Mouse (Mus musculus) forebrain, embryonic 12.5 days (tissue): ENCODE measurements around the gene Sel1l3. TPM values are rescaled to one million over a fixed set of nuclear protein-coding genes. Genes with fewer than 3 reads are reported as not detected.

Source experiments
- ATAC-seq: fragments of 200-750 bp; cut with Nextera tagmentation; 2 replicates; pipeline ENCODE4 v1.8.0; 2017; ENCODE audit warnings: moderate TSS enrichment; ENCODE audit not compliant: low FRiP score
- H3K27ac ChIP-seq: fragments of 300-500 bp; sonication (generic); 2 replicates; pipeline ENCODE4 v1.5.1; 2016; ENCODE audit warnings: mild to moderate bottlenecking
- H3K27me3 ChIP-seq: fragments of 300-500 bp; sonication (generic); 2 replicates; pipeline ENCODE4 v1.6.1; 2016; ENCODE audit warnings: mild to moderate bottlenecking
- H3K36me3 ChIP-seq: fragments of 300-500 bp; sonication (generic); replicated peaks from 2 replicates; pipeline ENCODE4 v1.6.1; 2016; ENCODE audit warnings: mild to moderate bottlenecking
- H3K4me1 ChIP-seq: fragments of 300-500 bp; sonication (generic); 2 replicates; pipeline ENCODE4 v1.6.1; 2016
- H3K4me2 ChIP-seq: fragments of 300-500 bp; sonication (generic); 2 replicates; pipeline ENCODE4 v1.6.1; 2016; ENCODE audit warnings: mild to moderate bottlenecking, moderate library complexity
- H3K4me3 ChIP-seq: fragments of 300-500 bp; sonication (generic); replicated peaks from 2 replicates; pipeline ENCODE4 v1.5.1; 2016; ENCODE audit warnings: mild to moderate bottlenecking
- H3K9ac ChIP-seq: fragments of 300-500 bp; sonication (generic); 2 replicates; pipeline ENCODE4 v1.6.1; 2016; ENCODE audit warnings: mild to moderate bottlenecking
- H3K9me3 ChIP-seq: fragments of 300-500 bp; sonication (generic); 2 replicates; pipeline ENCODE4 v1.6.1; 2016
- WGBS: fragments of 180-500 bp; shearing (Covaris S2); methylation state at CpG from one replicate; pipeline ENCODE4 v1.1.7; 2016; 5-methylcytosine and 5-hydroxymethylcytosine counted together
- polyA plus RNA-seq: library from polyadenylated mRNA; unstranded; fragments of >200 nt; fragmentation: Nextera tagmentation; extraction: Ambion mirVana; gene quantifications from 2 replicates; pipeline ENCODE4 v1.2.1, GENCODE M21; 2016

The Sel1l3 gene
- polyA plus RNA-seq, 1 experiment from 2014 or later: 9.7 TPM

GRCm38 (mm10) chr5:53106125-53106524 is 107.6 kb downstream of the Sel1l3 start:
- H3K36me3 ChIP-seq: no peaks in the 10 kb centered on the region
- H3K4me1 ChIP-seq: peaks cover 7% of the 10 kb centered on the region
- no peak overlapping the region for H3K4me3 ChIP-seq
- H3K9ac ChIP-seq: no peak overlapping the region
- peaks cover 5% of the 10 kb centered on the region; the same call in 1 of the 2 replicates for H3K27me3 ChIP-seq
- H3K4me2 ChIP-seq: no peak overlapping the region
- H3K27ac ChIP-seq: no peak overlapping the region
- no peaks in the 10 kb centered on the region for H3K9me3 ChIP-seq
- ATAC-seq: no peak
- 83% methylated on average over 4 of the region's 4 CpGs for WGBS

- H3K4me3 ChIP-seq: no peak overlapping the region
- H3K9me3 ChIP-seq: no peaks in the 10 kb centered on the region
- H3K27me3 ChIP-seq: peaks cover 5% of the 10 kb centered on the region; the same call in 1 of the 2 replicates
- ATAC-seq: no peak
- H3K4me1 ChIP-seq: peaks cover 7% of the 10 kb centered on the region
- no peak overlapping the region for H3K4me2 ChIP-seq
- WGBS: 76% methylated on average over 8 of the region's 8 CpGs
- H3K9ac ChIP-seq: no peak overlapping the region
- no peaks in the 10 kb centered on the region for H3K36me3 ChIP-seq
- no peak overlapping the region for H3K27ac ChIP-seq
Measured at GRCm38 (mm10) chr5:53105716-53106115, 108.0 kb downstream of the Sel1l3 start.

GRCm38 (mm10) chr5:53104177-53104855 is 109.4 kb downstream of the Sel1l3 start:
- Histone ChIP-seq H3K27ac (no peak overlapping the region), H3K4me2 (no peak overlapping the region), H3K9me3 (no peaks in the 10 kb centered on the region), H3K27me3 (no peaks in the 10 kb centered on the region), H3K4me3 (no peak overlapping the region), H3K9ac (no peak overlapping the region), H3K36me3 (no peaks in the 10 kb centered on the region), H3K4me1 (no peaks in the 10 kb centered on the region)
- no peak for ATAC-seq
- WGBS: 84% methylated on average over 13 of the region's 13 CpGs

- Histone ChIP-seq H3K9ac (no peak overlapping the region), H3K27me3 (no peaks in the 10 kb centered on the region), H3K4me3 (no peak overlapping the region), H3K4me2 (no peak overlapping the region), H3K9me3 (no peaks in the 10 kb centered on the region), H3K4me1 (no peaks in the 10 kb centered on the region), H3K36me3 (no peaks in the 10 kb centered on the region), H3K27ac (no peak overlapping the region)
- ATAC-seq: no peak
- WGBS: 87% methylated on average over 12 of the region's 12 CpGs
Measured at GRCm38 (mm10) chr5:53101848-53102473, 111.8 kb downstream of the Sel1l3 start.

- Histone ChIP-seq H3K9ac (no peak overlapping the region), H3K27me3 (no peaks in the 10 kb centered on the region), H3K4me1 (no peaks in the 10 kb centered on the region), H3K4me3 (no peak overlapping the region), H3K9me3 (no peaks in the 10 kb centered on the region), H3K27ac (no peak overlapping the region), H3K4me2 (no peak overlapping the region), H3K36me3 (no peaks in the 10 kb centered on the region)
- 74% methylated on average over 3 of the region's 3 CpGs for WGBS
- ATAC-seq: no peak
Measured at GRCm38 (mm10) chr5:53091331-53091730, 122.4 kb downstream of the Sel1l3 start.

- no peak overlapping the region for H3K4me2 ChIP-seq
- H3K4me1 ChIP-seq: no peaks in the 10 kb centered on the region
- no peaks in the 10 kb centered on the region for H3K36me3 ChIP-seq
- no peak for ATAC-seq
- no peak overlapping the region for H3K4me3 ChIP-seq
- H3K27me3 ChIP-seq: no peaks in the 10 kb centered on the region
- no peak overlapping the region for H3K9ac ChIP-seq
- 90% methylated on average over 7 of the region's 7 CpGs for WGBS
- no peak overlapping the region for H3K27ac ChIP-seq
- no peaks in the 10 kb centered on the region for H3K9me3 ChIP-seq
Measured at GRCm38 (mm10) chr5:53087452-53087851, 126.3 kb downstream of the Sel1l3 start.

GRCm38 (mm10) chr5:53078453-53078852 is 135.3 kb downstream of the Sel1l3 start:
- no peaks in the 10 kb centered on the region for H3K27me3 ChIP-seq
- H3K4me3 ChIP-seq: no peak overlapping the region
- no peaks in the 10 kb centered on the region for H3K36me3 ChIP-seq
- no peaks in the 10 kb centered on the region for H3K4me1 ChIP-seq
- 74% methylated on average over 4 of the region's 4 CpGs for WGBS
- H3K9ac ChIP-seq: no peak overlapping the region
- no peak overlapping the region for H3K4me2 ChIP-seq
- ATAC-seq: no peak
- H3K27ac ChIP-seq: no peak overlapping the region
- no peaks in the 10 kb centered on the region for H3K9me3 ChIP-seq

GRCm38 (mm10) chr5:53074553-53074952 is 139.2 kb downstream of the Sel1l3 start:
- H3K4me3 ChIP-seq: no peak overlapping the region
- H3K27ac ChIP-seq: no peak overlapping the region
- no peaks in the 10 kb centered on the region for H3K27me3 ChIP-seq
- no peaks in the 10 kb centered on the region for H3K4me1 ChIP-seq
- 89% methylated on average over 6 of the region's 6 CpGs for WGBS
- H3K36me3 ChIP-seq: no peaks in the 10 kb centered on the region
- no peak for ATAC-seq
- no peak overlapping the region for H3K9ac ChIP-seq
- H3K4me2 ChIP-seq: no peak overlapping the region
- H3K9me3 ChIP-seq: no peaks in the 10 kb centered on the region

GRCm38 (mm10) chr5:53061532-53062130 is 152.1 kb downstream of the Sel1l3 start:
- Histone ChIP-seq H3K36me3 (no peaks in the 10 kb centered on the region), H3K27ac (no peak overlapping the region), H3K4me2 (no peak overlapping the region), H3K9ac (no peak overlapping the region), H3K4me1 (no peaks in the 10 kb centered on the region), H3K4me3 (no peak overlapping the region), H3K27me3 (no peaks in the 10 kb centered on the region), H3K9me3 (no peaks in the 10 kb centered on the region)
- no peak for ATAC-seq
- 90% methylated on average over 9 of the region's 9 CpGs for WGBS

Other genes starting within 250 kb of the Sel1l3 start
- gene Slc34a2, start 175.8 kb downstream of the Sel1l3 start, polyA plus RNA-seq: not detected in 2 replicates
- 58.2 and 59.1 TPM in 2 replicates for gene Smim20, start 53.2 kb upstream of the Sel1l3 start, polyA plus RNA-seq